Mouse (Mus musculus): ENCODE data around the gene Carmil3.

Gene Carmil3

DNA sequence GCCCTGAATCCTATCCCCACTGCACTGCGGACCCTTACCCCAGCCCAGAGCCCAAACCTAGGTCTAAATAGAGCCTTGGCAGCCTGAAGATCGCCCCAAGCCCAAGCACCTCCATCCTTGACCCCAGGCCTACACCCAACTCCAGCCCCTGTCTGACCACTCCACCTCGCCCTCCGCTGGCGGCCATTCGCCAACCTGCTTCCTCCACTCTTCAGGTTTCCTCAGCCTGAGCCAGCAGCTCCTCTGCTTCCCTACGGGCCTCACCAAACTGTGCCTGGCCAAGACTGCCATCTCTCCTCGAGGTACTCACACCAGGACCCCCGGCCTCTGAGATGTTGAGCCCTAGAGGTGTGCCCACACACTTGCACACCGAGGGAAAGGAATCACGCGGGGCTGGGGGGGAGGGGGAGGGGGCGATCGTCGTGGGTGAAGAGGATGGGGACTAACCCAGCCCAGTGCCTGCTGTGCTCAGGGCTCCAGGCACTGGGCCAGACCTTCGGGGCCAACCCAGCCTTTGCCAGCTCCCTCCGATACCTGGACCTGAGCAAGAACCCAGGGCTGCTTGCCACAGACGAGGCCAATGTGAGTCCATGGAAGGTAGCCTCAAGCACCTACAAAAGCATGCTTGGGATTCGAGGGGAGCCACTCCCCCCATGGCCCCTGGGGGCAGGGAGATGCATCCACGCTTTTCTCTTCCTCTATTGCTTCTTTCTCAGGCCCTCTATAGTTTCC lies 5.2 kb downstream of the Carmil3 start:
- DNase-seq, result no peak

DNA sequence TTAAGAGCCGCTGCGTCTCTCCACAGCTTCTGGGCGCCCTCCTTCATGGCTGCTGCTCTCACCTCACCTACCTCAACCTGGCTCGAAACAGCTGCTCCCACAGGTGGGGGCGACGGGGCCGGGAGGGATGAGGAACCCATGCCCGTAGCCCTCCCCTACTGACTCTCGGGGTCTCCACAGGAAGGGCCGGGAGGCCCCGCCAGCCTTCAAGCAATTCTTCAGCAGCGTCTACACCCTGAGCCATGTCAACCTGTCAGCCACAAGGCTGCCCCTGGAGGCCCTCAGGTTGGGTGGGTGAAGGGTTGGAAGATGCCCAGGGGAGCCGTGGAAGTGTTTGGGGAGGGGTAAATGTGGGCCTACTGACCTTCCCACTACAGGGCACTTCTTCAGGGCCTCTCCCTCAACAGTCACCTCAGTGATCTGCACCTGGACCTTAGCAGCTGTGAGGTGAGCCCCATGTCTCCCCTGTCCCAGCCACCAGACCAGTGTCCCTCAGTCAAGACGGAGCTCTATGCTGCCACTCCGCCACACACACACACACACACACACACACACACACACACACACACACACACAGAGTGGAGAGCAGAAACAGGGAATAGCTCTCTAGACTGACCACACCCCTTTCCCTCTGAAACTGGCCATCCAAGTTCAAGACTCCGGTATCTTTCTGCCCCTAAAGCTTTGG lies 6.5 kb downstream of the Carmil3 start:
- DNase-seq, result no peak

GRCm38 (mm10) chr14:55497449-55497821 lies 7.0 kb downstream of the Carmil3 start:
- peak; percentile 88 for DNase-seq

DNA sequence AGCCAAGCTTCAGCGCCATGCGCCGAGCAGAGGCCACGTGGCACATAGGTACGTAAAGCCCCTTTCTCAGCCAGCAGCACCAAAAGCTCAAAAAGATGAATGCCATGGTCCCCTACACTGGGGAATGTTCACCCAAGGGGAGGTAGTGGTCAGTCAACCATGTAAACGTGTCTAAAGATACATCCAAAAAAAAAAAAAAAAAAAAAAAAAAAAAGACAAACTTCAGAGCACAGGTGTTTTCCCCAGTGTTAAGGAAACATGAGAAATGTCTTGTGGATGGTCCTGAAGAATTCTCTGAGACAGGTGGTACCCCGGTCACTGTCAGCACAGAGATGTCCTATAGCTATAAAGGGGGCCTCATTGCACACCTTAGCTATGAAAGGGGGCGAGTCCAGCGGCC lies 15.2 kb downstream of the Carmil3 start:
- no peak for DNase-seq

GRCm38 (mm10) chr14:55507801-55508200 lies 17.4 kb downstream of the Carmil3 start:
- no peak for DNase-seq

DNA sequence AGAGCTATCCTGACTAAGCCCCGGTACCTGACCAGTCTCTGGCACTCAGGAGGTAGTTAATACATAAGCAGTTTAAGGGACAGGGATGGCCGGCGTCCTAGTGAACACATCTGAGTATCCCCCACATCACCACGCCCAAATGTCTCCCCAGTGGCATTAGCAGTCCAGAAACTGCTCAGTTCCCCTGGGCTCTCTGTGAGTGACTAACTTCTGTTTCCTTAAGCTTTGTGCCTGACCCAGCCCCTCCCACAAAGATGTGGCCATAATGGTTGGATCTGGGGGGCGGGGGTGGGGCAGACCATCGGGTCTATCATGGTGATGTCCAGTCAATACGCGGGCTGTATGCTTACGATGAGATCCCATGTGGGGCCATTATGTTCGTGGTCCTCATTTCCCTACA lies 19.1 kb downstream of the Carmil3 start:
- no peak for DNase-seq

GRCm38 (mm10) chr14:55510125-55510731 lies 19.8 kb downstream of the Carmil3 start, which contains the start of gene Cpne6:
Cpne6 (plus strand) TSS chr14:55510445.
- DNase-seq, result no peak

- DNase-seq, result no peak
These were observed 20.6 kb downstream of the Carmil3 start for GRCm38 (mm10) chr14:55511037-55511436.

DNA sequence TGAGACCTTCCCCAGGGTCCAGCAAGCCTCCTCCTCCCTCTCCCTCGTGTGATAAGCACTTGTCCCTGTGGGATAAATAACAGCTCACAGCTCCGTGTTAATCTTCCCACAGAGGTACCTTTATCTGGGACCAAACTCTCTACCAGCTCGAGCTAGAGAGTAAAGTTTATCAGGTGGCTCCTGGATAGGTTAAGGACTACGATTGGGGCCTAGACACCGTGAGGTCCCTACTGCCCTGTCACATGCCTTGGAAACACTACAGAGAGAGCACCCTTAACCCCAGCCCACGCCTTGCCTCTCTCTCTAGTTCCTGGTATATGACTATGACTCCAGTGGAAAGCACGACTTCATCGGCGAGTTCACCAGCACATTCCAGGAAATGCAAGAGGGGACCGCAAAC lies 23.5 kb downstream of the Carmil3 start:
- no peak for DNase-seq

DNA sequence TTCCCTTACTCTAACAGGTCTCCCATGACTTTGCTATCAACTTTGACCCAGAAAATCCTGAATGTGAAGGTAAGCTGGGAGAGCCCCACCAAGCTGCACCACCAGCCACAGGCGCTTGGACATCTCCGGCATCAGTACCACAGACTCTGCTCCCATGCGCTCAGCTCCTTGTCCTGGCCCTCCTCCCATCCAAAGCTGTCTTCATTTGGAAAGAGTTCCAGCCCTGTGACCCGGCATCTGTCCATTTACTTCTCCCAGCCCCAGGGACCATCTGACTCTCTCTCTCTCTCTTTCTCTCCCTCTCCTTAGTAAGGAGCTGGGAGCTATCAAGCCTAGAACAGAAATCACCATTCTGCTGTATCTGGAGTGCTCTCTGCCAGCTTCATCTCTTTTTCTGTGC lies 25.4 kb downstream of the Carmil3 start:
- no peak for DNase-seq

GRCm38 (mm10) chr14:55518897-55519296 lies 28.4 kb downstream of the Carmil3 start:
- DNase-seq, result no peak

DNA sequence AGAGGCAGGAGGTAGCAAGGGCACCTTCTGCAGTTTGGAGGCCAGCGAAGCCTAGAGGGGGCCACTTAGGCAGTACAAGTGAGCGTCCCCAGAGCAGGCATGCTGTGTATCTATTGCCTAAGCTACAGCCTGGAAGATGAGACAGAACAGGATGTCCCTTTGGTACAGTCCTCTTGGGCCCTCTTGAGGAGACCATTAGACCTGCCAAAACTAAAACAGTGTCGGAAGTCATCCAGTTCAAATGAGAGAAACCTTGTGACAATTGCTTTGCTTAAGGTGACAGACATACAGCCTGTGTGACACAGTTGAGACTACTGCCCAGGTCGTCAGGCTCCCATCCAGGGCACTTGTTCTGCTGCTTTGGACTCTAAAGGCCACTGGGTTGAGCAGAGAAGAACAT lies 29.2 kb downstream of the Carmil3 start:
- no peak for DNase-seq

- DNase-seq, result peak; percentile 22
These were observed 30.3 kb downstream of the Carmil3 start for GRCm38 (mm10) chr14:55520451-55521361.

- no peak for DNase-seq
These were observed 33.6 kb downstream of the Carmil3 start for GRCm38 (mm10) chr14:55524062-55524461.

DNA sequence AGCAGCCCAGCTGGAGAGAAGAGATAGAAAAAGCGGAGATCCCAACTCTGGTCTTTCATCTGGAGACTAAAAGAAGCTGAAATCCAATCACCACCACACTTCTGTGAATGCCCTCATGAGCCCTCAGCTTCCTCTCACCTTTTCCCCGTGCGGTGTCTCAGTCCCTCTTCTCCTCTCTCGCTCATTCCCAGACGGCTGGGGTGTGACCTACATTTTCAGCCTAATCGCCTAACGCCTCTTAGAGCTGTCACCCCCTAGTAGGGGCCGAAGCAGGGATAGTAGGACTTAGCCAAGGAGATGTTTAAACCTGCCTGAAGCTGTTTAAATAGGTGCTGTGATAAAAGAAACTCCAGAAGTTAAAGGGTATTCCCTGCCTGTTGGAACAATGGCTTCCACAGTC lies 34.3 kb downstream of the Carmil3 start, which contains the start of gene Nrl:
TSS of gene Nrl (minus strand) at position 197 of the 400 bp plus-strand sequence.
- DNase-seq, result no peak

DNA sequence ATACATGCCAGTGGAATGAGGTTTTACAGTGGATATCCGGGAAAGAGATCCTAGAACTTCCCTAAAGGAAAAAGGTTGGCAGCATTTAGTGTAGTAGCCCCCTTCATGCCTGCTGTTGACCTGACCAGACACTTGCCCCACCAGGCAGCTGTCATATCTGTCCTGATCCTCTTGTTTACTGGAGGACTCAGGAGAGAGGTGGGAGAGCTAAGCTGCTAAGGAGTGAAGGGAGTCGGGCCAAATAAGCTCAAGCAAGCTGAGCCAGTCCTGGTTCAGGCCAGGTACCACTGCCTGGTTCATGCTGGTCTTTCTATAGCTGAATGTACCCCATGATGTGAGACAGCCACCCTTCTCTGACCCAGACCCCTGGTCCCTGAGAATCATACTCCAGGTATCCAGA lies 36.2 kb downstream of the Carmil3 start:
- no peak for DNase-seq

GRCm38 (mm10) chr14:55527940-55528339 lies 37.5 kb downstream of the Carmil3 start:
- peak; percentile 68 for DNase-seq

DNA sequence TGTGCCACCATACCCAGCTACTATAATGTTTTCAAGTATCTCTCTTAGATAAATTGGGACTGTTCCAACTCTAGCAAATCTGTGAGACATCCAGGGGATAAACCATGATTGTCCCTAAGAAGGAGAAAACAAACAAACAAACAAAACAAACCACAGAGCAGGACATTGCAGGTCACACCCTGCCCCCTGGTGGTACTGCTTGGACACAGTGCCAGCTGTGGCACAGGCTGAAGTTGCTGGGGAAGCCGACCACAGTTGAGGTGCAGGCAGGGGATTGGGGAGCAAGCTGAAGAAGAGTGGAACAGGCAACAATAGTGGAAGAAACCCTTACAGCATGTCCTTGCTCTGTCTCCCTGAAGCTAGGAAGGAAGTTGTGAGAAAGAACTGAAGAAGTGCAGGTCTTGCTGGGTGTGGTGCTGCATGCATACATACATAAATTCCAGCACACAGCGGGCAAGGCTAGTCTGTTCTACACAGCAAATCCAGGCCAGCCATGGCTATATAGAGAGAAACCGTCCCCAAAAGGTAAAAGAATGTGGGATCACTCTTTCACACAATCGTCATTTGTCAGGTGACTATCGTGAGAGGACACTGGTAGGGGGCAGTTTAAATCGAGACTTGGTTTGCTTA lies 45.8 kb downstream of the Carmil3 start:
- DNase-seq, result peak; percentile 59

GRCm38 (mm10) chr14:55540067-55540786 lies 49.8 kb downstream of the Carmil3 start, which contains the start of gene Pck2:
Pck2 (plus strand) TSS chr14:55540266.
- DNase-seq, result peak; percentile 97

GRCm38 (mm10) chr14:55540787-55541321 lies 50.4 kb downstream of the Carmil3 start:
- peak; percentile 85 for DNase-seq

DNA sequence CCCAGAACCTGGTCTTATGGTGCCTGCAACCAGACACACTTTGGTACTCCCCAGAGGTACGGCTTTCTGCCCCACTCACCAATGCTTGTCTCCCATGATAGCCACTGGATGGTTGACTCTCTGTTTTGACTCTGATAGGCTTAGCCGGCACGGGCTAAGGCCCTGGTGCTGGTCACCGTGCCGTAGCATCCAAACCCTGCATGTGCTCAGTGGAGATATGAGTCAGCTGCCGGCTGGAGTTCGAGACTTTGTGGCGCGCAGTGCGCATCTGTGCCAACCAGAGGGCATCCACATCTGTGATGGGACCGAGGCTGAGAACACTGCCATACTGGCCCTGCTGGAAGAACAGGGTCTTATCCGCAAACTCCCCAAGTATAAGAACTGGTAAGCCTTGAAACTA lies 51.8 kb downstream of the Carmil3 start:
- no peak for DNase-seq

Measured in lung, postnatal 36 days (tissue).